Mouse (Mus musculus): ENCODE measurements at regions not wholly inside any gene's neighbourhood (a gene's known extent, or its start where the extent isn't known, plus 50 kb on each side); places are given as distances from the start of the nearest gene placed in this dataset.
A peak's percentile ranks its signal among the peaks of the same experiment; 100 is the strongest.

GRCm38 (mm10) chr19:51102411-51102810, 424.0 kb upstream of the Sorcs1 start:
- H3K27ac ChIP-seq (ENCODE audit: low read length): no peak overlapping the region
- no peak overlapping the region for H3K4me3 ChIP-seq (ENCODE audit: low read depth, low read length)
- H3K4me1 ChIP-seq (ENCODE audit: control insufficient read depth, insufficient read depth, low read length): no peaks in the 10 kb centered on the region
- 87% methylated on average over 3 of the region's 3 CpGs for WGBS
- no peak for ATAC-seq (ENCODE audit: insufficient number of reproducible peaks, insufficient read depth, low FRiP score, low read depth)
- no peaks in the 10 kb centered on the region for H3K36me3 ChIP-seq (ENCODE audit: control insufficient read depth, insufficient read depth, low read length)
- H3K9me3 ChIP-seq (ENCODE audit: control insufficient read depth, low read depth, low read length): peaks cover 3% of the 10 kb centered on the region; the same call in 1 of the 2 replicates
- no peak overlapping the region for H3K4me2 ChIP-seq (replicated peaks; ENCODE audit: low read depth, low read length)
- H3K9ac ChIP-seq (replicated peaks; ENCODE audit: low read depth, low read length): no peak overlapping the region
- H3K27me3 ChIP-seq (ENCODE audit: control insufficient read depth, insufficient read depth, low read length): no peaks in the 10 kb centered on the region

DNA sequence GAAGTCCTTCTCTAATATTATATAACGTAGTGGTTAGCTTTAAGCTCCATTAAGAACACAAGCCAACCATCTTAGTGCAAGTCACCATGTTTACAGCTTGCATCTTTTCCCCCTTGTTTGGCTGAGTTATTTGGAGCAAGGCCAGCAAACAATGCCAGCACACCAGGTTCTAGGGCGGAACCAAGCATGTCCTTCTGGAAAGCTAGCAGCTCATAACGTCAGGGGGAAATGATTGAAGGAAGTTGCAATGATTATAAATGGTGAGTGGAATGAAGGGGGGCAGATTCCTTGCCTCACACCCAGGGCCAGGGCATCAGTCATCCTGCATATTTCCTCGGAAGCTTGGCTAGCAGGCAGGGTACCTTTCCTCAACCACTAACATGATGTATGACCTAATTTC, 396.3 kb upstream of the Sorcs1 start:
- Histone ChIP-seq H3K4me3 (ENCODE audit: low read depth, low read length) (no peak overlapping the region), H3K27me3 (ENCODE audit: control insufficient read depth, insufficient read depth, low read length) (no peaks in the 10 kb centered on the region), H3K4me1 (ENCODE audit: control insufficient read depth, insufficient read depth, low read length) (no peaks in the 10 kb centered on the region), H3K27ac (ENCODE audit: low read length) (no peak overlapping the region), H3K9me3 (ENCODE audit: control insufficient read depth, low read depth, low read length) (no peaks in the 10 kb centered on the region), H3K9ac (replicated peaks; ENCODE audit: low read depth, low read length) (no peak overlapping the region), H3K4me2 (replicated peaks; ENCODE audit: low read depth, low read length) (no peak overlapping the region), H3K36me3 (ENCODE audit: control insufficient read depth, insufficient read depth, low read length) (no peaks in the 10 kb centered on the region)
- WGBS: 54% methylated on average over 4 of the region's 4 CpGs
- ATAC-seq (ENCODE audit: insufficient number of reproducible peaks, insufficient read depth, low FRiP score, low read depth): no peak

DNA sequence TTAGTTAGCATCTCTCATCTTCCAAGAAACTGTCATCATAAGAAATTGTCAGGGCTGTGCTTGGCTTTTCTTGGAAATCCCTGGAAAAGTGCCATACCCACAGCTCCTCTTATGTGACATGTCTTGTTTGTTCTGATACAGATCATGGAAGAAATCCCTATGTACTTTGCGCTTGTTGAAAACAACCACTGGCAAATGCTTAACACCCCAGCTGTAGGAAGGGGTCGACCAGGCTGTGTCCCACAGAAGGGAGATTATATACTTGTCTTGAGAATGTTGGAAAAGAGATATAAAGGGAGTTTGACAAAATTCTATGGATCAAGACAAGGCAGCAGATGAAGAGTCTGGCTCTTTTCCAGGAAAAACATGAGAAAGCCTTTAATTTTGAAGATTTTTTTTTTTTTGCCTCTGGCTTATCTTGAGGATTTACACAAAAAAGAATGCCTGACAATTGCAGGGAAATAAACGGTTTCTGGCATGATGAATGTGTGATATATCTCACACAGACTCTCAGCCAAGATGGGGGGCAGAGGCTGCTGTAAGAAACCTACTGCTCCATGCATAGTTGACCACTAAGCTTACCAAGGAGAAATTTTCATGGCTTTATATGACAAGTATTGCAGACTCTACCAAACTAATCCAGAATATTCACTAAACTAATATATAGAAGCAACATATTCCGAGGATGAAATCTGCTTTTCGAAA, 381.7 kb upstream of the Sorcs1 start:
- H3K4me3 ChIP-seq (ENCODE audit: low read depth, low read length): no peak overlapping the region
- no peak overlapping the region for H3K9ac ChIP-seq (replicated peaks; ENCODE audit: low read depth, low read length)
- WGBS: 48% methylated on average over 5 of the region's 5 CpGs
- ATAC-seq (ENCODE audit: insufficient number of reproducible peaks, insufficient read depth, low FRiP score, low read depth): no peak
- H3K4me2 ChIP-seq (replicated peaks; ENCODE audit: low read depth, low read length): no peak overlapping the region
- H3K9me3 ChIP-seq (ENCODE audit: control insufficient read depth, low read depth, low read length): no peaks in the 10 kb centered on the region
- no peaks in the 10 kb centered on the region for H3K27me3 ChIP-seq (ENCODE audit: control insufficient read depth, insufficient read depth, low read length)
- H3K36me3 ChIP-seq (ENCODE audit: control insufficient read depth, insufficient read depth, low read length): no peaks in the 10 kb centered on the region
- H3K4me1 ChIP-seq (ENCODE audit: control insufficient read depth, insufficient read depth, low read length): no peaks in the 10 kb centered on the region
- H3K27ac ChIP-seq (ENCODE audit: low read length): no peak overlapping the region

GRCm38 (mm10) chr19:51043544-51043943, 365.1 kb upstream of the Sorcs1 start:
- 83% methylated on average over 3 of the region's 3 CpGs for WGBS

GRCm38 (mm10) chr19:50994471-50994870, 316.0 kb upstream of the Sorcs1 start:
- H3K9me3 ChIP-seq (ENCODE audit: control insufficient read depth, low read depth, low read length): no peaks in the 10 kb centered on the region
- ATAC-seq (ENCODE audit: insufficient number of reproducible peaks, insufficient read depth, low FRiP score, low read depth): no peak
- H3K27me3 ChIP-seq (ENCODE audit: control insufficient read depth, insufficient read depth, low read length): no peaks in the 10 kb centered on the region
- H3K9ac ChIP-seq (replicated peaks; ENCODE audit: low read depth, low read length): no peak overlapping the region
- no peak overlapping the region for H3K27ac ChIP-seq (ENCODE audit: low read length)
- no peak overlapping the region for H3K4me2 ChIP-seq (replicated peaks; ENCODE audit: low read depth, low read length)
- H3K4me3 ChIP-seq (ENCODE audit: low read depth, low read length): no peak overlapping the region
- no peaks in the 10 kb centered on the region for H3K4me1 ChIP-seq (ENCODE audit: control insufficient read depth, insufficient read depth, low read length)
- no peaks in the 10 kb centered on the region for H3K36me3 ChIP-seq (ENCODE audit: control insufficient read depth, insufficient read depth, low read length)

More at GRCm38 (mm10) chr19:51043544-51043943, 365.1 kb upstream of the Sorcs1 start:
- H3K4me1 ChIP-seq (ENCODE audit: control insufficient read depth, insufficient read depth, low read length): 0 out of 2 replicates have a peak, but pooled peaks cover 3% of the 10 kb centered on the region
- no peak overlapping the region for H3K4me3 ChIP-seq (ENCODE audit: low read depth, low read length)
- no peak overlapping the region for H3K4me2 ChIP-seq (replicated peaks; ENCODE audit: low read depth, low read length)
- H3K36me3 ChIP-seq (ENCODE audit: control insufficient read depth, insufficient read depth, low read length): no peaks in the 10 kb centered on the region
- no peak for ATAC-seq (ENCODE audit: insufficient number of reproducible peaks, insufficient read depth, low FRiP score, low read depth)
- H3K9me3 ChIP-seq (ENCODE audit: control insufficient read depth, low read depth, low read length): no peaks in the 10 kb centered on the region
- H3K27me3 ChIP-seq (ENCODE audit: control insufficient read depth, insufficient read depth, low read length): no peaks in the 10 kb centered on the region
- no peak overlapping the region for H3K27ac ChIP-seq (ENCODE audit: low read length)
- H3K9ac ChIP-seq (replicated peaks; ENCODE audit: low read depth, low read length): no peak overlapping the region

- no peak overlapping the region for H3K9ac ChIP-seq (replicated peaks; ENCODE audit: low read depth, low read length)
- no peak overlapping the region for H3K4me2 ChIP-seq (replicated peaks; ENCODE audit: low read depth, low read length)
- no peaks in the 10 kb centered on the region for H3K27me3 ChIP-seq (ENCODE audit: control insufficient read depth, insufficient read depth, low read length)
- WGBS: 63% methylated on average over 1 of the region's 1 CpGs
- no peak for ATAC-seq (ENCODE audit: insufficient number of reproducible peaks, insufficient read depth, low FRiP score, low read depth)
- H3K36me3 ChIP-seq (ENCODE audit: control insufficient read depth, insufficient read depth, low read length): no peaks in the 10 kb centered on the region
- no peaks in the 10 kb centered on the region for H3K4me1 ChIP-seq (ENCODE audit: control insufficient read depth, insufficient read depth, low read length)
- no peaks in the 10 kb centered on the region for H3K9me3 ChIP-seq (ENCODE audit: control insufficient read depth, low read depth, low read length)
- no peak overlapping the region for H3K27ac ChIP-seq (ENCODE audit: low read length)
- H3K4me3 ChIP-seq (ENCODE audit: low read depth, low read length): no peak overlapping the region
Observed at GRCm38 (mm10) chr19:50971066-50971465, 292.6 kb upstream of the Sorcs1 start.

DNA sequence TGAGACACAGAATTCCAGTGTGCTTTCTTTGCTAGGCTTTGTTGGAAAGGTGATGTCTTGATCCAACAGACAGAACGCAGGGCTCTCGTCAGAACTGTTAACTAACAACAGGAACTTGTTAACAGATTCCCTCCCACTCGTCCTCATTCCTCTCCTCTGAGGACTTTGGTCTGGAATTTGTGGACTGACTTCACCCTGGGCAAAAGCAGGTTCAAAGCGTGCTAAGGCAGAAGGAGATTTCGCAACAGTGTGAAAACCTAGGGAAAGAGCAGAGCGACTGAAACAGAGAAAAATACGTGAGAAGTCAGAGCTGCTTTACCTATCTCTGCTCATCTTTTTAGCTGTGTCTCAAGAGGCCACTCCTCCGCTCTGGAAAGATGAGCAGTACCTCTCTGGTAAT, 283.5 kb upstream of the Sorcs1 start:
- WGBS: 32% methylated on average over 8 of the region's 8 CpGs
- no peaks in the 10 kb centered on the region for H3K27me3 ChIP-seq (ENCODE audit: control insufficient read depth, insufficient read depth, low read length)
- no peaks in the 10 kb centered on the region for H3K36me3 ChIP-seq (ENCODE audit: control insufficient read depth, insufficient read depth, low read length)
- no peak overlapping the region for H3K4me3 ChIP-seq (ENCODE audit: low read depth, low read length)
- no peak overlapping the region for H3K4me2 ChIP-seq (replicated peaks; ENCODE audit: low read depth, low read length)
- H3K9me3 ChIP-seq (ENCODE audit: control insufficient read depth, low read depth, low read length): no peaks in the 10 kb centered on the region
- H3K4me1 ChIP-seq (ENCODE audit: control insufficient read depth, insufficient read depth, low read length): no peaks in the 10 kb centered on the region
- H3K27ac ChIP-seq (ENCODE audit: low read length): peak overlapping the region; percentile 30; the same call in 1 of the 2 replicates
- ATAC-seq (ENCODE audit: insufficient number of reproducible peaks, insufficient read depth, low FRiP score, low read depth): no peak
- no peak overlapping the region for H3K9ac ChIP-seq (replicated peaks; ENCODE audit: low read depth, low read length)

DNA sequence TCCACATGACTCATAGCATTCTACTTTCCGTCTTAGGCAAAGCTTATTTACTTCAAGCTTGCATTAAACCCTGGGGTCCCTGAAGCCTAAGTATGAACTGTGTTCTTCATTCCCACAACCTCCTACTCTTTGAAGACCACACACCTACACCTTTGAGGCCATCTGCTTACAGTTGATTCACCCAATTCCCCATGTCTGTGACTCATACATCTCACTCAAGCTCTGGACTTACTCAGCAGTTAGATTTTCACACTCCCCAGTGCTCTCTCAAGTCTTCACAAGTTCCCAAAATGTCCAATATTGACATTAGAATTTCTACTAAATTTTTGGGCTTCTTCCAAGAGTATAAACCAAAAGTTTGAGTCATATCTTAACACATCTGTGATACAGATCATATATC, 266.6 kb upstream of the Sorcs1 start:
- Histone ChIP-seq H3K36me3 (ENCODE audit: control insufficient read depth, insufficient read depth, low read length) (no peaks in the 10 kb centered on the region), H3K4me1 (ENCODE audit: control insufficient read depth, insufficient read depth, low read length) (no peaks in the 10 kb centered on the region), H3K9ac (replicated peaks; ENCODE audit: low read depth, low read length) (no peak overlapping the region), H3K4me2 (replicated peaks; ENCODE audit: low read depth, low read length) (no peak overlapping the region), H3K27ac (ENCODE audit: low read length) (no peak overlapping the region), H3K27me3 (ENCODE audit: control insufficient read depth, insufficient read depth, low read length) (no peaks in the 10 kb centered on the region), H3K9me3 (ENCODE audit: control insufficient read depth, low read depth, low read length) (no peaks in the 10 kb centered on the region), H3K4me3 (ENCODE audit: low read depth, low read length) (no peak overlapping the region)
- WGBS: 100% methylated on average over 1 of the region's 1 CpGs
- ATAC-seq (ENCODE audit: insufficient number of reproducible peaks, insufficient read depth, low FRiP score, low read depth): no peak

DNA sequence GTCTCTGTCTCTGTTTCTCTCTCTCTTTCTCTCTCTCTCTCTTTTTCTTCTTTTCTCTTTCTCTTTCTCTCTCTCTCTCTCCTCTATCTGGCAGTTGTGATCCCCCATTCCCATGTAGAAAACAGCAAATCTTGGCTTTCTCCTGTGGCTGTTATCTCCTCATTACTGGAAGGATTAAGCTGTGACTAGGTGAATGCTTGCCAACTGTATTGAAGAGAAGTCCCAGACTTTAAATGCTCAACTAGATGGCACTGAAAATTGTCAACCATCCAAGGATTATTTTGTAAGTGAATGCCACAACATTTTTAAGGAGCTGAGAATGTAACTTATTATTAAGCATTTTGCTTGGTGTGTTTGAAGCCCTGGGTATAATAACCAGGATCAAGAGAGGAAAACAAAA, 233.2 kb upstream of the Sorcs1 start:
- Histone ChIP-seq H3K9ac (replicated peaks; ENCODE audit: low read depth, low read length) (no peak overlapping the region), H3K4me2 (replicated peaks; ENCODE audit: low read depth, low read length) (no peak overlapping the region), H3K27me3 (ENCODE audit: control insufficient read depth, insufficient read depth, low read length) (no peaks in the 10 kb centered on the region), H3K9me3 (ENCODE audit: control insufficient read depth, low read depth, low read length) (no peaks in the 10 kb centered on the region), H3K4me1 (ENCODE audit: control insufficient read depth, insufficient read depth, low read length) (no peaks in the 10 kb centered on the region), H3K4me3 (ENCODE audit: low read depth, low read length) (no peak overlapping the region), H3K36me3 (ENCODE audit: control insufficient read depth, insufficient read depth, low read length) (no peaks in the 10 kb centered on the region), H3K27ac (ENCODE audit: low read length) (no peak overlapping the region)
- no peak for ATAC-seq (ENCODE audit: insufficient number of reproducible peaks, insufficient read depth, low FRiP score, low read depth)
